Mouse (Mus musculus) MEL (cell line): ENCODE measurements around the gene Med19. TPM values are rescaled to one million over a fixed set of nuclear protein-coding genes. Genes with fewer than 3 reads are reported as not detected.

ENCODE experiments used
- DNase-seq: peaks from one replicate; pipeline ENCODE4 v3.0.0; 2011; ENCODE audit warnings: low read depth, low spot score
- H3K27ac ChIP-seq: 2 replicates; pipeline ENCODE4 v1.5.1; 2012; ENCODE audit warnings: low read depth, mild to moderate bottlenecking, control low read depth, low read length, moderate library complexity; ENCODE audit not compliant: control insufficient read depth
- H3K27me3 ChIP-seq, 2 experiments: fragments of 150-350 bp in 1 of 2; sonication (generic) in 1 of 2; 2 replicates each; pipeline ENCODE4 v1.6.1; 2012; ENCODE audit warnings: low read length in 2 of 2, mild to moderate bottlenecking in 2 of 2, improper control_type of control experiment in 1 of 2, moderate library complexity in 1 of 2; ENCODE audit not compliant: insufficient read depth in 2 of 2, control insufficient read depth in 1 of 2
- H3K36me3 ChIP-seq, 2 experiments: 2 replicates each; pipeline ENCODE4 v1.6.1; 2012 to 2014; ENCODE audit warnings: low read length in 2 of 2, improper control_type of control experiment in 1 of 2, inconsistent platforms in 1 of 2, mild to moderate bottlenecking in 1 of 2; ENCODE audit not compliant: insufficient read depth in 2 of 2, control insufficient read depth in 1 of 2
- H3K4me1 ChIP-seq, 2 experiments: fragments of 150-350 bp in 1 of 2; sonication (generic) in 1 of 2; 2 replicates each; pipeline ENCODE4 v1.6.1; 2012; ENCODE audit warnings: low read length in 2 of 2, improper control_type of control experiment in 1 of 2, mild to moderate bottlenecking in 1 of 2; ENCODE audit not compliant: insufficient read depth in 2 of 2, control insufficient read depth in 1 of 2
- H3K4me3 ChIP-seq, 2 experiments: fragments of 150-350 bp in 1 of 2; sonication (generic) in 1 of 2; 2 replicates each; pipeline ENCODE4 v1.5.1; 2012; ENCODE audit warnings: low read depth in 2 of 2, low read length in 2 of 2, mild to moderate bottlenecking in 2 of 2, moderate library complexity in 2 of 2, control low read depth in 1 of 2, improper control_type of control experiment in 1 of 2; ENCODE audit not compliant: control insufficient read depth in 1 of 2, insufficient read depth in 1 of 2
- H3K79me2 ChIP-seq: 2 replicates; pipeline ENCODE4 v1.6.1; 2012; ENCODE audit warnings: mild to moderate bottlenecking, low read length, moderate library complexity; ENCODE audit not compliant: control insufficient read depth, poor library complexity, insufficient read depth
- H3K9ac ChIP-seq: 2 replicates; pipeline ENCODE4 v1.6.1; 2012; ENCODE audit warnings: low read depth, mild to moderate bottlenecking, control low read depth, low read length, moderate library complexity; ENCODE audit not compliant: control insufficient read depth, poor library complexity, severe bottlenecking
- H3K9me3 ChIP-seq: fragments of 150-350 bp; sonication (generic); replicated peaks from 2 replicates; pipeline ENCODE4 v1.6.1; 2012; ENCODE audit warnings: mild to moderate bottlenecking, low read length, improper control_type of control experiment, moderate library complexity; ENCODE audit not compliant: insufficient read depth
- BHLHE40 ChIP-seq: IDR thresholded peaks from 2 replicates; pipeline ENCODE4 v1.6.1; 2012; ENCODE audit warnings: low read depth, mild to moderate bottlenecking, inconsistent platforms, low read length, improper control_type of control experiment, borderline replicate concordance
- CHD2 ChIP-seq: IDR thresholded peaks from 2 replicates; pipeline ENCODE4 v1.6.1; 2011; ENCODE audit warnings: low read length, improper control_type of control experiment
- CTCF ChIP-seq, 3 experiments: IDR thresholded peaks in 2 of 3; conservative IDR thresholded peaks in 1 of 3; 2 replicates each; pipeline ENCODE4 v1.5.1; 2011 to 2012; ENCODE audit warnings: low read length in 3 of 3, low read depth in 2 of 3, mild to moderate bottlenecking in 2 of 3, improper control_type of control experiment in 1 of 3, inconsistent platforms in 1 of 3, mixed read lengths in 1 of 3, moderate library complexity in 1 of 3; ENCODE audit not compliant: control insufficient read depth in 1 of 3, insufficient read depth in 1 of 3, poor library complexity in 1 of 3, severe bottlenecking in 1 of 3
- E2F4 ChIP-seq: IDR thresholded peaks from 2 replicates; pipeline ENCODE4 v1.6.1; 2011; ENCODE audit warnings: low read depth, low read length, improper control_type of control experiment, borderline replicate concordance
- ELF1 ChIP-seq: IDR thresholded peaks from 2 replicates; pipeline ENCODE4 v1.6.1; 2014; ENCODE audit warnings: low read depth, mild to moderate bottlenecking, inconsistent platforms, low read length, improper control_type of control experiment, moderate library complexity
- EP300 ChIP-seq, 2 experiments: IDR thresholded peaks; 2 replicates each; pipeline ENCODE4 v1.6.1; 2011; ENCODE audit warnings: improper control_type of control experiment in 2 of 2, low read length in 2 of 2, low read depth in 1 of 2, mild to moderate bottlenecking in 1 of 2
- GABPA ChIP-seq: IDR thresholded peaks from 2 replicates; pipeline ENCODE4 v1.6.1; 2012; ENCODE audit warnings: low read depth, mild to moderate bottlenecking, inconsistent platforms, low read length, improper control_type of control experiment, moderate library complexity
- GATA1 ChIP-seq: IDR thresholded peaks from 2 replicates; pipeline ENCODE4 v1.6.1; 2011; ENCODE audit warnings: low read depth, low read length, improper control_type of control experiment
- HCFC1 ChIP-seq: IDR thresholded peaks from 2 replicates; pipeline ENCODE4 v1.6.1; 2012; ENCODE audit warnings: low read depth, mild to moderate bottlenecking, inconsistent platforms, low read length, improper control_type of control experiment, moderate library complexity
- MAX ChIP-seq: IDR thresholded peaks from 2 replicates; pipeline ENCODE4 v1.6.1; 2011; ENCODE audit warnings: low read length, improper control_type of control experiment
- MAZ ChIP-seq: IDR thresholded peaks from 2 replicates; pipeline ENCODE4 v1.6.1; 2012; ENCODE audit warnings: low read depth, mild to moderate bottlenecking, inconsistent platforms, low read length, improper control_type of control experiment
- MYB ChIP-seq: IDR thresholded peaks from 2 replicates; pipeline ENCODE4 v1.6.1; 2011; ENCODE audit warnings: mild to moderate bottlenecking, low read depth, low read length, improper control_type of control experiment
- NELFE ChIP-seq: IDR thresholded peaks from 2 replicates; pipeline ENCODE4 v1.6.1; 2011; ENCODE audit warnings: low read depth, low read length, improper control_type of control experiment
- POLR2A ChIP-seq, 2 experiments: IDR thresholded peaks; 2 replicates each; pipeline ENCODE4 v1.6.1; 2011 to 2012; ENCODE audit warnings: low read length in 2 of 2, mild to moderate bottlenecking in 2 of 2, control low read depth in 1 of 2, improper control_type of control experiment in 1 of 2, low read depth in 1 of 2, moderate library complexity in 1 of 2; ENCODE audit not compliant: control insufficient read depth in 1 of 2, insufficient read depth in 1 of 2, poor library complexity in 1 of 2
- RCOR1 ChIP-seq: IDR thresholded peaks from 2 replicates; pipeline ENCODE4 v1.6.1; 2012; ENCODE audit warnings: low read depth, mild to moderate bottlenecking, inconsistent platforms, low read length, improper control_type of control experiment
- TBP ChIP-seq: IDR thresholded peaks from 2 replicates; pipeline ENCODE4 v1.8.0; 2011; ENCODE audit warnings: low read depth, low read length, improper control_type of control experiment
- TCF12 ChIP-seq: IDR thresholded peaks from 2 replicates; pipeline ENCODE4 v1.6.1; 2014; ENCODE audit warnings: low read depth, mild to moderate bottlenecking, inconsistent platforms, low read length, improper control_type of control experiment, moderate library complexity
- UBTF ChIP-seq: IDR thresholded peaks from 2 replicates; pipeline ENCODE4 v1.6.1; 2012; ENCODE audit warnings: low read depth, mild to moderate bottlenecking, inconsistent platforms, low read length, improper control_type of control experiment, moderate library complexity, borderline replicate concordance; ENCODE audit not compliant: insufficient read depth
- USF2 ChIP-seq, 2 experiments: IDR thresholded peaks; 2 replicates each; pipeline ENCODE4 v1.6.1; 2011 to 2012; ENCODE audit warnings: improper control_type of control experiment in 2 of 2, low read length in 2 of 2, borderline replicate concordance in 1 of 2, inconsistent platforms in 1 of 2, low read depth in 1 of 2, mild to moderate bottlenecking in 1 of 2; ENCODE audit not compliant: insufficient read depth in 1 of 2
- ZC3H11A ChIP-seq: IDR thresholded peaks from 2 replicates; pipeline ENCODE4 v1.6.1; 2012; ENCODE audit warnings: low read depth, mild to moderate bottlenecking, inconsistent platforms, low read length, improper control_type of control experiment
- ZMIZ1 ChIP-seq: IDR thresholded peaks from 2 replicates; pipeline ENCODE4 v1.6.1; 2012; ENCODE audit warnings: low read depth, mild to moderate bottlenecking, inconsistent platforms, low read length, improper control_type of control experiment, moderate library complexity
- ZNF384 ChIP-seq: IDR thresholded peaks from 2 replicates; pipeline ENCODE4 v1.6.1; 2012; ENCODE audit warnings: low read depth, mild to moderate bottlenecking, inconsistent platforms, low read length, improper control_type of control experiment
- polyA plus RNA-seq, 2 experiments: library from polyadenylated mRNA; stranded (reverse) in 1 of 2; unstranded in 1 of 2; fragments of >175 nt in 1 of 2; fragments of >200 nt in 1 of 2; gene quantifications; 2 replicates each; pipeline versions ENCODE4 v1.2.1 to v1.2.4; 2012; ENCODE audit warnings: low replicate concordance in 2 of 2, low read depth in 1 of 2; ENCODE audit not compliant: insufficient read length in 2 of 2, insufficient read depth in 1 of 2, missing spikeins in 1 of 2
- total RNA-seq: library from RNA; depleted of rRNA; stranded (reverse); fragments of 300-350 nt; gene quantifications from 2 replicates; pipeline ENCODE4 v1.2.3, GENCODE M21; 2012

Gene Med19
- total and polyA plus RNA-seq, 3 experiments: 18.8 to 26.0 TPM; not detected in 1

GRCm38 (mm10) chr2:84677968-84678880, at the start of gene Med19, which contains the start of gene Gm28635 (continued):
- no peak for TF ChIP-seq USF2 (IDR thresholded peaks at IDR 0.05; ENCODE audit: borderline replicate concordance in 1 of 2, insufficient read depth in 1 of 2, low read depth in 1 of 2, low read length in 2 of 2)
- TF ChIP-seq MAX: no peak
- TF ChIP-seq NELFE: peak; percentile 66
- no peak for TF ChIP-seq UBTF

- H3K4me3 ChIP-seq: no peak overlapping the region
- H3K27ac ChIP-seq: no peak overlapping the region
- no peak overlapping the region for H3K9ac ChIP-seq
- H3K9me3 ChIP-seq: no peaks in the 10 kb centered on the region
- peaks cover 0 to 25% of the 10 kb centered on the region in 2 experiments; a peak in 2 of 4 replicates for H3K36me3 ChIP-seq
- DNase-seq: no peak
- TF ChIP-seq GABPA (no peak), ZMIZ1 (no peak), E2F4 (no peak), MAX (no peak), POLR2A (IDR thresholded peaks at IDR 0.05; ENCODE audit: control insufficient read depth in 1 of 2, insufficient read depth in 1 of 2, low read depth in 1 of 2, low read length in 2 of 2, poor library complexity in 1 of 2) (no peak), CTCF (IDR thresholded peaks at IDR 0.05 in 2 of 3, conservative IDR thresholded peaks at IDR 0.05 in 1 of 3; ENCODE audit: control insufficient read depth in 1 of 3, insufficient read depth in 1 of 3, low read depth in 2 of 3, low read length in 3 of 3, poor library complexity in 1 of 3, severe bottlenecking in 1 of 3) (no peak), ZNF384 (no peak), BHLHE40 (no peak), ZC3H11A (no peak)
- no peaks in the 10 kb centered on the region for H3K27me3 ChIP-seq
- H3K79me2 ChIP-seq: peaks cover 21% of the 10 kb centered on the region
- peaks cover 21 to 22% of the 10 kb centered on the region in 2 experiments for H3K4me1 ChIP-seq
Measured at GRCm38 (mm10) chr2:84632001-84632400, 46.2 kb upstream of the Med19 start.

- Histone ChIP-seq H3K79me2 (peaks cover 25% of the 10 kb centered on the region), H3K27ac (peak overlapping the region; percentile 9; the same call in 1 of the 2 replicates), H3K4me3 (no peak overlapping the region), H3K27me3 (no peaks in the 10 kb centered on the region), H3K9ac (no peak overlapping the region), H3K9me3 (no peaks in the 10 kb centered on the region), H3K36me3 (peaks cover 0 to 25% of the 10 kb centered on the region in 2 experiments; a peak in 3 of 4 replicates), H3K4me1 (peaks cover 21 to 22% of the 10 kb centered on the region in 2 experiments)
- DNase-seq: peak; percentile 57
- no peak for TF ChIP-seq TBP
- 0 out of 2 replicates have a peak, but pooled peaks have one; percentile 20 for TF ChIP-seq HCFC1
- peak in 1 of 2 experiments; percentile 70; a peak in 3 of 4 replicates for TF ChIP-seq EP300 (IDR thresholded peaks at IDR 0.05; ENCODE audit: low read depth in 1 of 2, low read length in 2 of 2)
- peak; percentile 25; the same call in 1 of the 2 replicates for TF ChIP-seq ZNF384
- TF ChIP-seq CHD2: peak; percentile 20; the same call in 1 of the 2 replicates
- 0 out of 2 replicates have a peak, but pooled peaks have one; percentile 27 for TF ChIP-seq MAZ
- TF ChIP-seq ELF1: peak; percentile 28; the same call in 1 of the 2 replicates
- no peak for TF ChIP-seq MYB
- peak; percentile 75 for TF ChIP-seq GATA1
- TF ChIP-seq RCOR1: peak; percentile 68; the same call in 1 of the 2 replicates
- TF ChIP-seq TCF12: peak; percentile 30; the same call in 1 of the 2 replicates
Measured at GRCm38 (mm10) chr2:84632999-84633398, 45.2 kb upstream of the Med19 start.
